Mouse (Mus musculus): ENCODE measurements around the gene Capn8.

DNA sequence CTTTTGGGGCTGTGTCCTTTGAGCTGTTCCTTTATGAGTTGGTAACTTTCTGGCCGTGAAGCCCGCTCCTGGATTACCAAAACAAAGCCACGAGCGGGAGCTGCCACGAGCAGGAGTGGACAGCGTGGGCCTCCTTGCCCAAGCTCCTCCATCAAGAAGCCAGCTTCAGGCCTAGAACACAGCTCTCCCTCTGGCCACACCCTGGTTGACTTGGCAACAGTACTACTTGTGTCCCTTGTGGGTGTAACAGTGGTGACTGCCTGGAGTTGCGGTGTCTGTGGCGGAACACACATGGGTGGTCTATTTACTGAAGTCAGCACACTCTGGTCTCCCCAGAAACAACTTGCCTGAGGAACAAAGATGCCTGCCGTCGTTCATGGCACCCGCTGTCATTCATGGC lies 104.9 kb downstream of the Capn8 start:
- TF ChIP-seq CTCF (IDR thresholded peaks at IDR 0.05; ENCODE audit: low read depth) (no peak), EP300 (IDR thresholded peaks at IDR 0.05; ENCODE audit: low read depth) (no peak)

All from liver, embryonic 14.5 days (tissue).